Mouse (Mus musculus) olfactory bulb, adult 2 months (tissue): Measurements from ENCODE around the gene Espn.
A peak's percentile ranks its signal among the peaks of the same experiment; 100 is the strongest.

ENCODE experiments used
- CTCF ChIP-seq: fragments of 200-500 bp; IDR thresholded peaks from 2 replicates; pipeline ENCODE4 v1.5.1; 2012; ENCODE audit warnings: low read depth, mild to moderate bottlenecking, low read length, moderate library complexity; ENCODE audit not compliant: insufficient read depth
- POLR2A ChIP-seq: fragments of 200-500 bp; IDR thresholded peaks from 2 replicates; pipeline ENCODE4 v1.6.1; 2012; ENCODE audit warnings: mild to moderate bottlenecking, low read depth, low read length, moderate library complexity; ENCODE audit not compliant: insufficient read depth

- TF ChIP-seq CTCF, result peak; percentile 61
- TF ChIP-seq POLR2A, result no peak
These were observed 32.5 kb downstream of the Espn start for GRCm38 (mm10) chr4:152119396-152120292.
